Mouse (Mus musculus): Measurements from ENCODE around the gene Unc45a.
A peak's percentile ranks its signal among the peaks of the same experiment; 100 is the strongest.
"Not testable (repeated sequence)": the region's sequence is repeated elsewhere in the genome, so short reads cannot be mapped to it uniquely, and the experiment has no call there.

Gene Unc45a

DNA sequence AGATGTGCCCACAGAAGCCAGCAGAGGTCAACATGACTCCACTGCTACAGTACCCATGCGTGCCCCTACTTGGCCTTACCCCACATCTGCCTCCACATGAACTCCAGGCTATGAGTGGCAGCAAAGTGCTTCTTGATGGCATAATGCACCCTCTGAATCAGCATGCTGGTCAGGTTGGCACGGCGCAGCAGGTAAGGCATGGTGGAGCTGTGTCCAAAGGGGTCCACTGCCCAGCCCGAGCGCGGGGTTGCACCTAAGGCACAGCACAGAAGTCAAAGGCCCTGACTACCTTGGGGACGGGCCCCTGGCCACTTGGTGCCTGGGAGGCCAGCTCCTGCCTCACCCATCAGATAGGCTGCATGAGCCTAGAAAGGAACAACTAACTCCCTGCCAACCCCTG, 26.4 kb upstream of the Unc45a start:
- no peak for DNase-seq

DNA sequence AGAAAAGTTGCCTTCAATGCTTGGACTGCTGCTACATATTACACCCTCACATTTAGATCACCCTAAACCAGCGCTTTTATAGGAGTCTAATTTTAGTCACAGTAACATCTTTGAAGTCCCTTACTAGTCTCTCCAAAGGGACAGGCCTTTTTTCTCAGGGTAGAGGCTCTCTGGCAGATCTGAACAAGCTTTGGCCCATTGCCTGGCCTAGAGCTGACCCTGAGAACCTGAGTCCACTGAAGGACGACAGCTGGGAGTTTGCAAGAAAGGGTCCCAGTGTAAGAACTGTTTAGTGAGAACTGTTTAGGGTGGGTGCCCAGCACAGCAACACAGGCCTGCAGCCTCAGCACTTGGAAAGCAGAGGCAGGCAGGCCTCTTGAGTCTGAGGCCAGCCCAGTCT, 25.0 kb upstream of the Unc45a start:
- peak; percentile 37 for DNase-seq

DNA sequence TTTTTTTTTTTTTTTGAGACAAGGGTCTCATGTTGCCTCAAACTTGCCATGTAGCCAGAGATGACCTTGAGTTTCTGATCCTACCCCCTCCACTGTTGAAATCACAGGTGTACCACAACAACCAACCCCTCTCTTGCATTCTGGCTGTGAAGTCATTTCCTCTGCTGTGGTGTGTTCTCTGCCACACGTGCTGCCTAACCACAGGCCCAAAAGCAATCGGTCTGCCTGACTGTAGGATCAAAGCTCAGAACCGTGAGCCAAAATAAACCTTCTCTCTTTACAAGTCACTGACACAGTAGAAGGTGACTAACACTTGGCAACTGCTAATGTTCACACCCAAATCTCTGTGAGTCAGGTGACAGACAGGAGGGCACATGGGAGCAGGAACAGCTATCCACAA, 19.6 kb upstream of the Unc45a start:
- DNase-seq = no peak

DNA sequence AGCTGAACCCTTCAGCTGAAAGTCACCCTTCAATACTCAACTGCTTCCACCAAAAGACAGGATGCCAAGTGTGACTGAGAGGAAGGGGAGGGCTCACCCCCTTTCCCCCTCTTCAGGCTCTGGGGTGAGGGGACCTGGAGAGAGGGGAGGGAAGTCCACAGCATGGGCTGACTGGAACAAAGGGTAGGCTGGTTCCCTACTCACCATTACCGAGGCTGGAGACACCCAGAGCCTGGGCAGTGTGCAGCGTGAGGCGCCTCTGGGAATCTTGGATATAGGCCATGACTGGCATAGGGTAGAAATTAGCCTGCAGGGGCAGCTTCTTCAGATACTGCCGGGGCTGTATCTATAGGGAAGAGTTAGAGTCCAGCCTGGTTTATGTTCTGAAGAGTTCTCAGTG, 17.2 kb upstream of the Unc45a start:
- DNase-seq = no peak

DNA sequence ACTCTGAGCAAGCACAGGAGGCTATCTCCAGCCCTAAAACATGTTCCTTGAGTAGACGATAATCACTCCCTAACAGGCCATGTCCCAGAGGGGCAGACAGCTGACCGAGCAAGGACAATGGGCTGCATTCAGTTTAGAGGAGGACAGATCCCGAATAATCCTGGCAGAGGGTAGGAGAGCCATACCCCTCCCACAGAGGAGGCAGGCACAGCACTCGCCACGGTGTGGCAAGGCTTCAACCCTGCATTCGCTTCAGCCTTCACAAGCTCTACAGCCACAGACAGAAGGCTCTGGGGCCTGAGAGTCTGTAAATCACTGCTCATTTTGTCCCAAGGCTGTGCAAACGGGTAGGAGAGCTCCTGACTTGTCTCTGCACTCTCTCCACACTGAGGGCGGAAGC, 16.4 kb upstream of the Unc45a start:
- DNase-seq = no peak

DNA sequence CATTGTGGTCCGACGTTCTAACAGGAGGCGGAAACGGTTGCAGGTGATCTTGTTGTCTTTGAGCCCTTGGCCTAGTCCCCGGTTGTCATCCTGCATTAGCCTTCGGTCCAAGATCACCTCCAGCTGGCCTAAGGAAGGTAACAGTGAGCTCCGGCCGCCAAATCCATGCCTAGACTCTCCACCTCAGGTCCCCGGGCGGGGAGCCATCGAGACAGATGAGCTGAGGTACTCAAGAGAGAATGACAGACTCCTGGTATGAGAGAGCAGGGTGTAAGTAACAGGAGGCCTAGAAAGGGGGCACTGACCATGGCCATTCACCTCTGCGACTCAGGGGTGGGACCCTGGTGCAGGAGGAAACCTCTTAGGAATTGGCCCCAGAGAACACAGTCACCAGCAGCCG, 15.5 kb upstream of the Unc45a start:
- no peak for DNase-seq

DNA sequence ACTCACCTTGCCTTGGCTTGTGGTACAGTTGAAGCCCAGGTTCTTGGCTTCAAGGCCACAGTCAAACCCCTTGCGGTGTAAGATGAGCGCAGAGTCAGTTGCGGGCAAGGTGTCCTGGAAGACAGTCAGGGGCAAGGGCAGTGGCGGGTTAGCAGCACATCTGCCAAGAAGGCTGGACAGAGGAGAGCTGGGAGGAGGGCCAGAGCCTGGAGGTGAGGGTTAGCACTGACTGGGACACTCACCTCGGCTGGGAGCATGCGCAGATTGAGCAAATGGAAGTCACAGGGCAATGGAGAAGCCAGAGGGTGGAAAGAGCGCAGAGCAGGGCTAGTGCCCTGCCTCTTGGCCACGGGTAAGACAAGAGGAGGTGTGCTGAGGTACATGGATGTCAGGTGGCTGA, 12.1 kb upstream of the Unc45a start:
- no peak for DNase-seq

DNA sequence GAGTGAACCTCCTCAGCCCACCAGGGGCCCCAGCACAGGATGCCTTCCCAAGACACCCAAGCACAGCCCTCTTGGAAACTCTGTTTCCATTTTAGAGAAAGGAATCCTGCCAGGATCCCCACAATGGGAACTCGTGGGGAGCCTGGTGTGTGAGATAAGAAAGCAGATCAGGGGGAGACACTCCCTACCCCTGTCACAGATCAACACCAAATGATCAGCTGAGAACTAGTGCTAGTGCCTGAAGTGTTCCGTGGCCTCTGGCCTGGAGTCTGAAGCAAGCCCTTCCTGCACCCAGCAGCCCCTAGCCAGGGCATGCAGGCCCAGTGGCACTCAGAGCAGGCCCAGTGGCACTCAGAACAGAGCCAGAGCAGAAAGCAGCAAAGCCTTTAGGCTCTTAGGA, 10.0 kb upstream of the Unc45a start:
- no peak for DNase-seq

DNA sequence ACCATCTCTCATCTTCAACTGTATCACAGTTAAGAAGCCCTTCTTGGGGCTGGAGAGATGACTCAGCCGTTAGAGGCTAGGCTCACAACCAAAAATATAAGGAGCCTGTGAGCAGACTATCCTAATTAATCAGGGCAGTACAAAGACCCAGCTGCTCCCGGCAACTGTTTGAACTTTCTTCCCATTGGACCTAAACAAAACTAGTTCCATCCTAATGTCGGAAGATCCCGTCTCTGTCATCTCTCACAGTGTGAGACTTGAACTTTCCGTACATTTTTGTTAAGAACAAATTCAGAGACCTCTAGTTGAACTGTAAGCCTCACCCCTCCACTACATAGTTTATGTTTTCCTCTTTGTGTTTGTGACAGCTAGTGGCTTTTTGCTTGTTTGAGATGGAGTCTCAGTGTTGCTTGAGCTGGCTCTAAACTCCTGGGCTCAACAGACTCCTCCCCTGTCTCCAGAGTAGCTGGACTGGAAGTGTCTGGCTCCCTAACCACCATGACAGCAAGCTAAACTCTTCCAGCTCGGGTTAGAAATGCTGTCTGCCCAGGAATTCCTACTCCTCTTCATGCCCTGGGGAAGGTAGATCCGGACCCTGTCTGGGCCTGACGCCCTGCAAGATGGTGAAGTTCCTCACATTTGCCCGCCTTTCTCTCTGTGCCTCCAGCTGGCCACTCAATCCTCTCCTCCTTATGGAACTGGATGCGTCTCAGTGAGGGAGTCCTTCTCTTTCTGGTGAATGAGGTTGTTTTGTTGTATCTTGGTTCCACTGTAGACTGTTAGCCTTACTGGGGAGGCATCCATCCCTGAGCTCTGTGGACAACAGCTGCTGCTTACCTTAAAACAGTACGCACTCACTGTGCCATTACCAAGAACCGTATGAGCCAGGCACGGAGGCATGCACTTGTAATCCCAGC, 7.1 kb upstream of the Unc45a start:
- DNase-seq = no peak

DNA sequence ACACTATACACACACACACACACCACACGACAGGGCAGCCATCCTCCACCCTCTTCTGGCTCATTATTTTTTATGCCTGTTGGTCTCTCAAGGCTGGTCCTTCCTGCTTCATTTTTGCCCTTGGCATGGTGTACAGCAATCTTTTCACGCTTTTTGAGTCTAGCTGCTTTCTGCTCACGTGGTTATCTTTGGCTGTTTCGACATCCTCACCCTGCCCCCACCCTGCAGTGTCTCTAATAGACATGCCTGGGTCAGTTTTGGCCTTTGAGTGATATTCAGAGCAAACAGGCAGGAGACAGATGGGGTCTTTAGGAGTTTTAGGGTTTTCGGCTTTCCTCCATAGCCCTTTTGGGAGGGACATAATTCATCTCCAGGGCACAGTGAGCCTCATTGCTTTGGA, 6.0 kb upstream of the Unc45a start:
- DNase-seq = no peak

DNA sequence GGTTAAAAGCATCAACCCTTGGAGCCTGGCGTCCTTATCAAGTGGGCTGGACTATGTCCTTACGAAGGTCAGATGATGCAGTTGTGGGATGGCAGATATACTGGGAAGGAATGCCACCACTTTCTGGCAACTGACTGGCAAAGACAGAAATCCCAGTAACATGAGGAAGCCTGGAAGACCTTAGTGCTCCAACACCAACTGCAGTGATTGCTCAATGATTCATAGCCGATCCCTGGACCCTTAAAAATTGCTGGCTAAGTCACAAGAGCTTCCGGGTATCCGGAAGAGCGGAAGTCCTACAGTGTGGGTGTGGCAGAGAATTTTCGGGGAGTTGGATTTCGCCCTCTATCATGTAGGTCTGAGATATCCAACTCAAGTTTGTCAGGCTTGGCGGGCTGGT, 5.4 kb upstream of the Unc45a start:
- DNase-seq = no peak

DNA sequence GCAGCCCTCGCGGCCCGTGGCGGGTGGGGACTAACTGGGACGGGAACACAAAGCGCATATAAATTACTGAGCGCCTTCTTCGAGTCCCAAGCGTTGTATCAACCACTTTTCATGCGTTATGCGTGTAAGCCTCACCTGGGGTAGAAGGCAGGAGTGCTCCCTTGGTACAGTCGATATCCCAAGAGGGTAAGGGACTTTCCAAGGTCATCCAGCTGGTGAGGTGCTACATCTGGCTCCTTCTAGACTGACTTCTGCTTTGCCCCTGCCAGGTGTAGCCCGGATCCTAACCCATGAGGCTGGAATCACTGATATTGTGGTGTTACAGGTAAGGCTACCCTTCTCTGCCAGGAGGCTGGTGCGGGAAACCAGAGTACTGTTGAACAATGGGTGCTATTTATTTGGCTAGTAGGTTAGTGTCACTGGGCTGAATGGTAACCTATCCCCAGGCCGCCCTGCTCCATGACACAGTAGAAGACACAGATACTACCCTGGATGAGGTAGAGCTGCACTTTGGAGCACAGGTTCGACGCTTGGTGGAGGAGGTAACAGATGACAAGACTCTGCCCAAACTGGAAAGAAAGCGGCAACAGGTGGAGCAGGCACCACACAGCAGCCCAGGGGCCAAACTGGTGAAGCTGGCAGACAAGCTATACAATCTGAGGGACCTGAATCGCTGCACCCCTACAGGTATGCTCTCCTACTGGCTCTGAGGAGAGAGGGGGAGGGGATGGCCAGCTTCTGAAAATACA, 2.6 kb upstream of the Unc45a start:
- DNase-seq = no peak

DNA sequence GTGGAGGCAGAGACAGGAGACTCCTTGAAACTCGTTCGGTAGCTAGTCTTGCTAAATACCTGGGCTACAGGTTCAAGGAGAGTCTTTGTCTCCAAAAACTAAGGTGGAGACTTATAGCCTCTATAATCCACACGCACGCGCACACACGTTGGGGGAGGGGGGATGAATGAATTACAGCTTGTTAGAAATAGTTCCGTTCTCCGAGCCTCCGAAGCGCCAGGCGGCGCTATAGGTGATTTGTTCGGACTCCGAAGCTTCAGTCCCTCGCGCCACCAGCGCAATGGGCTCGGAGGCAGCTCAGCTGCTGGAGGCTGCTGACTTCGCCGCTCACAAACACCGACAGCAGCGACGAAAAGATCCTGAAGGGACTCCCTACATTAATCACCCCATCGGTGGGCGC, 2.1 kb upstream of the Unc45a start, which contains the start of gene Hddc3:
Gene Hddc3, plus strand, starts transcription at position 247 of the 400 bp plus-strand sequence.
- peak; percentile 95 for DNase-seq

DNA sequence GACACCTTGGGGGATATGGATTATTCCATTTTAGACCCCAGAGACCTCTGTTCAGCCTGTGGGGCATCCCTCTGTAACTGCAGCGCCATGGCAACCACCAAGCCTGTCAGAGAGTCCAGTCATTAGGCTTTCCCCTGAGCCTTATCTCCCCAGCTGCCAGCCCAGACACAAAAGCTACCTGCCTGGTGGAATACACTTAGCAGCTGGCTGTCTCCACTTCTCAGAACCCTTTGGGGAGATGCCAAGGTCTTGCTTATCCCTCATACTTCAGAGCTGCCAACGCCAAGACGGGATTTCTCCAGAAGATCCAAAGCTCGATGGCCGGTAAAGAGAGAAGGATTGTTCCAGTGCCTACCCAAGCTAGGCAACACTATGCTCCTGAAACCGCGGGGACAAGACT, 988 bp upstream of the Unc45a start:
- DNase-seq = no peak

DNA sequence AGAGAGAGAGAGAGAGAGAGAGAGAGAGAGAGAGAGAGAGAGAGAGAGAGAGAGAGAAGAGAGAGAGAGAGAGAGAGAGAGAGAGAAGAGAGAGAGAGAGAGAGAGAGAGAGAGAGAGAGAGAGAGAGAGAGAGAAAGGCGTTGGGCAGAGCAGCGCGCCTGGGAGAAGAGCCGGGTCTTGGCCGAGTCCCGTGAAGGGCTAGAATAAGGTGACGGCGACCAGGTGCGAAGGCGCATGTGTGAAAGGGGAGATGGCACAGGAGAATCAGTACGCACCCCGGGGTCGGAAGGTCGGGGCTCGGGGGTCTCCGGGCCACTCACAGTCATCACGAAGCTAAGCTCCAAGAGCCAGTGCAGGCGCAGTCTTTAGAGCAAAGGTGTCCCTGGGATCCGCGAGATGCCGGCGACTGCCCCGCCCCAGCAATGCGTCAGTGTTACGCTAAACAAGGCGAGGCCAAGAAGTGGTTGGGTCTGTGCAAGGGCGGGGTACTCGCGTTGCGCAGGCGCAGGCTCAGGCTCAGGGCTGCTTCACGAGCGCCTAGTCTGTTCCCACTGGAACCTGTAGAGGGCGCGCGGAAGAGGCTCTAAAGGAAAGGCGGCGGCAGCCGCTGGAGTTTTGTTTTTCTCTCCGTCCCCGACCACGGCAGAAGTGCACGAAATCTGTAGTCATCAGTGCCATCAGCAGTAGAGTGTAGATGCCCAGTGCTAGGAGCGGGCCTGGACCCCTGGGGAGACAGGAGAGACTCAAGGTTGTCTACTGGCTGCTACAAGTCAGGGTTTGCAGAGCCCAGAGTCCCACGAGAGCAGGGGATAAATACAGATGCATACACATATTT, 794 bp downstream of the Unc45a start:
- DNase-seq = peak; percentile 99

DNA sequence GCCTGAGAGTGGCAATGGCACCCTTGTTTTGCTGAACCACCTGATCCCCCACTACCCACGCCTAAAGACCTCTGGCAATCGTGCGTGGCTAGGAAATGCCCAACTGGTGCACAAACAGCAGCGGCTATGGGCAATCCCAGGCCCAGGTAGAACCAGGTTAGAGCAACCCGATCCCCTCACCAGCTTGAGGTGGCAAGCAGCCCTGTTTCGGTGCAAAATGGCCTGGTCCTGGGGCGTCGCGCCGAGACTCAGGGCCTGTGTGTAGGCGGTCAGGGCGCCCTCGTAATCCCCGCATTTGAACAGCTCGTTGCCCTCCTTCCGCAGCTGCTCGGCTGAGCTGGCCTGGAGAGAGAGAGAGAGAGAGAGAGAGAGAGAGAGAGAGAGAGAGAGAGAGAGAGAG, 1.4 kb downstream of the Unc45a start:
- no peak for DNase-seq

DNA sequence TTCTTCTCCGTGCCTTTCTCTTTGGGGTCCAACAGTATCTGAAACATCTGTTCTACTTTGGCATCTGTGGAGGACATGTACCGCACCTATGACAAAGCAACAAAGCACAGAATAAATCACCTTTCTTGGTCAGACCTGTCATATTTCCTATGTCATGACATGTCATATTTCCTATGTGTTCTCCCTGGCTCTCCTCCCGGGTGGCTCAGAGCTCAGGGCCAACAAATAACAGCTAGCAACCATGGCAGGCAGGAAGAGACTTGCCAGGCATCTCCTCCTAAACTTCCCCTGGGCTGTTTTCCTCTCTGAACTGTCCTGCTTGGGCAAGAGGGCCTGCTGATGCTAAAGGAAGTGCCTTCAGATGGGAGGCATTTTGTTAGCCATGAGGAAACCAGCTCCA, 3.9 kb downstream of the Unc45a start:
- DNase-seq = no peak

DNA sequence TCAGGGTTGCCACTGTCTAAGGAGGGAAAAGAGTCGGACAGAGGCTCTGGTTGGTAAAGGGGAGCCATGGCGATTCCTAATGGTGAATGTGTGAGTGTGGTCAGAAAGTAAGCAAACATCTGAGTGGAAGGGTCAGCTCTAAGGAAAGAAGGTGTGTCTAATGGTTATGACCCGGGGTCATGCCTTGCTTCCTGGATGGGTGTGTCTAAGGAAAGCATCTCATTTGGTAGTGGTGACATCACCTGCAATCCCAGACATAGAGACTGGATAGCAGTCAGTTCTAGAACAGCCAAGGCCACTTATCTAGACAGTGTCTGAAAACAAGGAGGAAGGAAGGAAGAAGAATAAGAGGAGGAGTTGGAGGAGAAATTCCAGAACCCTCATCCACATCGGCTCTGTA, 6.0 kb downstream of the Unc45a start:
- DNase-seq = no peak

DNA sequence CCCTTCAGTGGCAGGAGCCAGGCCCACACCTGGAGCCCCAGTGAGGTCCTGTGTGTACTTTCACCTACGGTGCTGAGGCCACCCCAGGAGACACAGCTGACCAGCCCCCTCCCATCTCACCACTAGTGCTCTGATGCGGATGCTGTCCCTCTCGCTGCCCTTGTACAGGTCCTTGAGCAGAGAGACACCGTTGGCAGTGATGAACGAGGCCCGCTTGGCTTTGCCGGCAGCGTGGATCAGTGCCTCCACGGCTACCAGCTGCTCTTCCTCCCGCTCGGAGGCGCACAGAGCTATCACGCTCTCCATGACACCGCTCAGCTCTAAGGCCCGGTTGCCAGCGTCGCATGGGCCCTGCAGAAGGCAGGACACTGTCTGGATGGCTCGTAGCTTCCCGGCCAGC, 9.4 kb downstream of the Unc45a start:
- no peak for DNase-seq

DNA sequence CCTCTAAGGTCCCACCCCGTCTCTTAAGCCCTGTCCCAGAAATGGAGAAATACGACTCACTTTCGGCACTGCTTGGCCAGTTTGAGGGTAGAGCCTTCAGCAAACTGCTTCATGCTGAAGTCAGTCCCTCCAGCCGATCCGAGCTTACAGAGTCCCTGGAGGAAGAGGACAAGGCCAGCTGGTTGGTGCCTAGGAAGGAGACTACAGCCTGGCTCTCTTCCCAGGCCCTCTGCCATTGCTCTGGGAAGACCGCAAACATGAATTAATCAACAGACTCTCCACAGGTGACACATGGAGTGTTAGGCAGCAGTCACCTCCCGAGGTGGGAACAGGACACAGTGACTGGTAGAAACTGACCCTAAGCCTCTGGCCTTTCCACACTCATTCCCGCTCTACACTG, 10.5 kb downstream of the Unc45a start:
- DNase-seq = no peak

DNA sequence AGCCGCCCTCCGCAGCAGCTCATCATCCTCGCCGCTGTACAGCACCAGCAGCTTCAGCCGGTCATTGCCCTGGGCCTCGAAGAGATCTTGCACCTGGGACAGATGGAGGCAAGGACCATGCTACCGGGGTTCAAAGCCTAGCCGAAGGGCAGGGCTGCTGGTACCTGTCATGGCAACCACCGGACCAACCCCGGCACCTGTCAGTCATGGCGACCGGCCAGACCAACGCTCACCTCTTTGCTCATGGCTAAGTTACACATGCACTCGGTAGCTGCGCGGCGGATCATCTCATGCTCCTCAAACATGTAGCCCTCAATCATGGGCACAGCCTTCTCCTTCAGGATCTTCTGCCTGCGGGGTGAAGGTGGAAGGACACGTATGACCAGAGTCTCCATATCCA, 14.7 kb downstream of the Unc45a start:
- no peak for DNase-seq

DNA sequence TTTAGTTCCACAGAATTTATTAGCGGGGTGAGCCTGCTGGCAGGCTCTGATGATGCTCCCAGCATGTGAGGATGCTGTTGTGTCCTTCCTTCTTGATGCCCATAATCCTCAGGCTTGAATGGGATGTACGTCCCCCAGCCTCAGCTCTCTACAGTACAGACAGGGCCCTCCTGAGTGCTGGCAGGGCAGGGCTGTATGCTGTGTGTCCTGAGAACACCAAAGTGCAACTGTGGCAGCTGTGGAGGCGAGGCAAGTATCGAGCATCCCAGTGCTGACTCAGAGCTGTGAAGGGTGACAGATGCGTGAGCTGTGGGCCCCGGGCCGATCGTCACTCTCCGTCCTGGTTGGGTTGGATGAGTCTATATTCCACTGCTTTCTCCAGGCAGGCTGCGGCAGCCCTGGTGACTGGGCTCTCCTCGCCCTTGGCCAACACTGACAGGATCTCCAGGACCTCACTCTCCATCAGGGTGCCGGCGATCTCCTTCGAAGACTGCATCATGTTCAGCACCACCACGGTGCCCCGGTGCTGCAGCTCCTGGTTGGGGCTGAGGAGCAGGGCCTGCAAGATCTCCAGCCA, 15.4 kb downstream of the Unc45a start:
- no peak for DNase-seq

DNA sequence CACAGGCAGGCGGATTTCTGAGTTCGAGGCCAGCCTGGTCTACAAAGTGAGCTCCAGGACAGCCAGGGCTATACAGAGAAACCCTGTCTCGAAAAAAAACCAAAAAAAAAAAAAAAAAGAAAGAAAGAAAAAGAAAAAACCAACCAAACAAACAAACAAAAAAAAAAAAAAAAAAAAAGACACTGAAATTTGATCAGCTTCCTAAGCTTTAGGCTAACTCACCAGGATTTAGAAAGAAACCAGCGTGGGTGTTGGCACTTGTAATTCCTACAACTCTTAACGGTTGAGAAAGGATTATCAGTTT, 16.0 kb downstream of the Unc45a start:
- not testable (repeated sequence) for DNase-seq

All from kidney, adult 9 months (tissue).